Mouse (Mus musculus): ENCODE results near the gene A030005L19Rik.
"Not testable (repeated sequence)": the region's sequence is repeated elsewhere in the genome, so short reads cannot be mapped to it uniquely, and the experiment has no call there.

A030005L19Rik gene

DNA sequence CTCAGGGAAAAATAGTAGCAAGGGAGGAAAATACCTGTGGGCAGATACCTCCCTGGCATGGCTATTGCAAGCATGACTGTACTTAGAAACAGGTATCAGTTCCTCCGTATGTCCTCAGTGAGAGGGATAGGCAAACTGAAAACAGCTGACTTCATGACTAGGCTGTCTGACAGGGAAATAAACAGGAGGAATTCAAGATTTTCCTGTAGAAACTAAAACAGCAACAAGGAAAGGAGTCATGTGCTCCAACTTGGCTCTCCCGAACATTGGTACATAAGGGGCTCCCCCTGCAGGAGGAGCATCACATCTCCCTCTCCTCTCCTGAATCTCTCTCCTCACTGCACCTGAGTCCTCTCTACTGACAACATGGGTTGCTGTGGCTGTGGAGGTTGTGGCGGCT lies at the start of gene A030005L19Rik:
TSS of gene A030005L19Rik (plus strand) at position 301 of the 400 bp plus-strand sequence.
- DNase-seq: no peak

DNA sequence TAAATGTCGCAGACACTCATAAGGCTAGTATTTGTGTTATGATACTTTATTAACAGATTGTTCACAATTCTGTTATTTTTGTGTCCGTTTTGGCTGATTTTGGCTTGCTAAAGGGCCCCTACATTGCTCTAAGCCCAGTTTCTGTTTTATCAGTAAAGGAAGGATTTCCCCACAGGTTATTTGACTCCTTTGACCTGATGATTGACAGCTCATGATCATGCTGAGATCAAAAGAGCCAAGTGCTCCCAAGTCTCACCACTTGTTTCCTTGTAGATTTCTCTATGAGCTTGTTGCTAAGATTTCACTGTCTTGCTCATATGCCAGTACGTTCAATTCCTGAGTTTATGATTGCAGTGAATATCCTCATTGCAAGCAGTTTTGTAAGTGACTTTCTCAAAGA lies 42.9 kb upstream of the A030005L19Rik start:
- DNase-seq: no peak

- no peak for DNase-seq
These were observed 34.0 kb upstream of the A030005L19Rik start for GRCm38 (mm10) chr1:82879172-82879571.

DNA sequence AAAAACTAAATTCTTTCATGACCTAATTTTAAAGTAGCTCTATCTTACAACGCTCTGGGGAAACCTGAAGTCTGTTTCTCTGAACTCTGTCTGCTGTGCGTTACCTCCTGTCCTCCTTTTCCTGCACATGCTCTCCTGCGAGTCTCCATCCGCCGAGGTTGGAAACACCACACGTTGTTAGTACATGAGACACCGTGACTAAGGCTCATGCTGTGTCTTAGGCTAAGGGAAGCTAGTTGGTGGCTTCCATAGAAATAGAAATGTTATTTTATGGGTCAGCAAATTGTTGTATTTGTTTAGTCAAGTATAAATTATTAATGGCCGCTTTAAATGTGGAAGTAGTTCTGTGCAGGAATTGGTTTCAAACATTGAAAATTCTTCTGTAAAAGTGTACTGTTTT lies 32.9 kb upstream of the A030005L19Rik start:
- no peak for DNase-seq

- DNase-seq: no peak
These were observed 19.9 kb upstream of the A030005L19Rik start for GRCm38 (mm10) chr1:82893269-82893668.

DNA sequence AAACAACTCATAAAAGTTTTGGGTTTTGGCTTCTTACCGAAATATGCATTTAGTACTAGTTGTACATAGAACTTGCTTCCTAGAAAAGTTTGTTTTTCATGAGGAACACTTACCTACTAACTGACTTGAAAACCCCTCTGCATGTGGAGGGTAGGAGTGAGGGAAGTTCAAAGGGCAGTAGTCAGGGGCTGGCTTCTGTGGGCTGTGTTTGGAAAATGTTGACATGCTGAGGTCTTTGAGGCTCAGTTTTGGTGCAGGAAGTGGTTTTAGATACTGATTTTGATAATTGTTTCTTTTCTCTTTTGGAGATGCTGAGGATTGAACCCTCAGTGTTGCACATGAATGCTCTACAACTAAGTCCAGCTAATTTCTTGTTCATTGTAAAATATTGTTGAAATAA lies 12.6 kb upstream of the A030005L19Rik start:
- DNase-seq: no peak

- DNase-seq: no peak
These were observed 11.9 kb upstream of the A030005L19Rik start for GRCm38 (mm10) chr1:82901201-82901600.

DNA sequence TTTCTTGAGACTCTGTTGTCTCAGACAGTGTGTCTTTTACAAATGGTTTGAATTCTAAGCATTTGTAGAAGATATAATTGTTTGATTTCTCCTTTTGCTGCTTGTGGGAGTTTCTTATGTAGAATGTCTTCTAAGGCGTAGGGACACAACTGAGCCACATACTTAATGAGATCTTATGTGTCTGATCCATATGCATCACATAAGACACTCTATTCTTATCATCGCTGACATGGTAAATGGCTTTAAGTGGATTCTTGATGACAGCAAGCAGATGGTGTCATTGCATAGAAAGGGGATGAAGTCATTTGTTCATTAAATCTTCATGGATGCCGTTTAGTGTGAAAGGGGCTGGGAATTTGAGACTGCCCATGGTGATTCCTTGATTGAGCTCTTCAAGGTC lies 7.2 kb upstream of the A030005L19Rik start:
- no peak for DNase-seq

GRCm38 (mm10) chr1:82913434-82913833 lies 309 bp downstream of the A030005L19Rik start:
- not testable (repeated sequence) for DNase-seq

GRCm38 (mm10) chr1:82924650-82925049 lies 11.5 kb downstream of the A030005L19Rik start, which contains the start of gene A030014E15Rik:
TSS of gene A030014E15Rik (plus strand) at chr1:82924917.
- DNase-seq: no peak

GRCm38 (mm10) chr1:82930558-82930957 lies 17.4 kb downstream of the A030005L19Rik start:
- DNase-seq: not testable (repeated sequence)

DNA sequence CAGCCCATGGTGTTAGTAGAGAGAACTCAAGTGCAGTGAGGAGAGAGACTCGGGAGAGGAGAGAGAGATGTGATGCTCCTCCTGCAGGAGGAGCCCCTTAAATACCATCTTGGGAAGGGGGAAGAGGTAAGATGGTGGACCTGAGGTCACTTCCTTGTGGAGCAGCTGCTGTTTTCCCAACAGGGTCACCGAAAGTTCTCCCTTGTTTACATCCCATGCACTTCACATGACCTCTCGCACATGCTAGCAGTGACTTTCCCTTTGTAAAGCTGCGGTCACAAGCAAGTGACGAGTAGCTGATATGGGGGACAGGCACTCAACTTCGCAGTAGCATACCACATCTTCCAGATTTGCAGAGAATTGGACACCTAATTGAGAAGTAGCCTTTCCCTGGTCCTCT lies 18.2 kb downstream of the A030005L19Rik start, which contains the start of gene Gm6217:
TSS of gene Gm6217 (minus strand) at position 74 of the 400 bp plus-strand sequence.
- DNase-seq: not testable (repeated sequence)

DNA sequence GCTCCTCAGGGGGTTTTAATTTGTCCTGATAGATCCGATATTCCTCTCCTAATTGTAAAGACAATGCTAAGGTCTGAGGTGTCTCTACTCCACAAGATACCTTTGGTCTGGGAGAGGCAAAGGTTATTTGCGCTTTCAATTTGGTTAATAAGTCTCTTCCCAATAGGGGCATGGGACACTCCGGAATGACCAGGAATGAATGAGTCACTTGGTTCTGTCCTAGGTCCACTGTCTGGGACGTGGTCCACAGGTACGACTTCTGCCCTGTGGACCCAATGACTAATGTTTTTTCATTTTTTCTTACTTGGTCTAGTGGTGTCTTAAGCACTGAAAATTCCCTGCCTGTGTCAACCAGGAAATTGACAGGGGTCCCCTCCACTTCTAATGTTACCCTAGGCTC lies 25.5 kb downstream of the A030005L19Rik start:
- no peak for DNase-seq

GRCm38 (mm10) chr1:82942505-82942904 lies 29.4 kb downstream of the A030005L19Rik start:
- DNase-seq: not testable (repeated sequence)

DNA sequence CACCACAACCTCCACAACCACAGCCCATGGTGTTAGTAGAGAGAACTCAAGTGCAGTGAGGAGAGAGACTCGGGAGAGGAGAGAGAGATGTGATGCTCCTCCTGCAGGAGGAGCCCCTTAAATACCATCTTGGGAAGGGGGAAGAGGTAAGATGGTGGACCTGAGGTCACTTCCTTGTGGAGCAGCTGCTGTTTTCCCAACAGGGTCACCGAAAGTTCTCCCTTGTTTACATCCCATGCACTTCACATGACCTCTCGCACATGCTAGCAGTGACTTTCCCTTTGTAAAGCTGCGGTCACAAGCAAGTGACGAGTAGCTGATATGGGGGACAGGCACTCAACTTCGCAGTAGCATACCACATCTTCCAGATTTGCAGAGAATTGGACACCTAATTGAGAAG lies 30.2 kb downstream of the A030005L19Rik start, which contains the start of gene A030003K21Rik:
TSS of gene A030003K21Rik (minus strand) at position 94 of the 400 bp plus-strand sequence.
- not testable (repeated sequence) for DNase-seq

GRCm38 (mm10) chr1:82946029-82946428 lies 32.9 kb downstream of the A030005L19Rik start:
- DNase-seq: not testable (repeated sequence)

- no peak for DNase-seq
These were observed 35.5 kb downstream of the A030005L19Rik start for GRCm38 (mm10) chr1:82948601-82949000.

DNA sequence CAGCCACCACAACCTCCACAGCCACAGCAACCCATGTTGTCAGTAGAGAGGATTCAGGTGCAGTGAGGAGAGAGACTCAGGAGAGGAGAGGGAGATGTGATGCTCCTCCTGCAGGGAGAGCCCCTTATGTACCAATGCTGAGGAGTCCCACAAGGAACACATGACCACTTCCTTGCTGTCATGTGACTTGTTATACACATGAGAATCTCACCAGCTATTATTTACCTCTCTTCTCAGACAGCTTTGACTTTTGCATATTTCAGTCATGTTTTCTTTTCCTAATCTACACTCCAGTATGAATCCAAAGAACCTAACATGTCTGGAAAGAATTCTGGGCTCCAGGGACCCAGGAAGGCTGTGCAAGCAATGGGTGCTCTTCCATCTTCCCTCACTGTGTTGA lies 42.8 kb downstream of the A030005L19Rik start, which contains the start of gene Gm7544:
TSS of gene Gm7544 (minus strand) at position 101 of the 400 bp plus-strand sequence.
- not testable (repeated sequence) for DNase-seq

DNA sequence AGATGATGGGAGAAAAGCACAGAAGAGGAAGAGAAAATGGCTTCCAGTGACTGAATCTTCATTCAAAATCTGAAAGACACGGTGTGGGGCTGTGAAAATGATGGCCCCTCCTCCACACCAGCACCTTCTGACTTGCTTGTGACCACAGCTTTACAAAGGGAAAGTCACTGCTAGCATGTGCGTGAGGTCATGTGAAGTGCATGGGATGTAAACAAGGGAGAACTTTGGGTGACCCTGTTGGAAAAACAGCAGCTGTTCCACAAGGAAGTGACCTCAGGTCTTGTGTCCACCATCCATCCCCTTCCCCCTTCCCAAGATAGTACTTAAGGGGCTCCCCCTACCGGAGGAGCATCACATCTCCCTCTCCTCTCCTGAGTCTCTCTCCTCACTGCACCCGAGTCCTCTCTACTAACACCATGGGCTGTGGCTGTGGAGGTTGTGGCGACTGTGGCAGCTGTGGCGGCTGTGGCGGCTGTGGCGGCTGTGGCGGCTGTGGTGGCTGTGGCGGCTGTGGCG lies 46.8 kb downstream of the A030005L19Rik start, which contains the start of gene Gm47955:
TSS of gene Gm47955 (plus strand) at position 417 of the 516 bp plus-strand sequence.
- DNase-seq: no peak
